Mouse (Mus musculus): Measurements from ENCODE around the gene Rtl9. TPM values are rescaled to one million over a fixed set of nuclear protein-coding genes. Genes with fewer than 3 reads are reported as not detected.

Gene Rtl9
- 0.04 TPM for polyA plus RNA-seq (2021)

DNA sequence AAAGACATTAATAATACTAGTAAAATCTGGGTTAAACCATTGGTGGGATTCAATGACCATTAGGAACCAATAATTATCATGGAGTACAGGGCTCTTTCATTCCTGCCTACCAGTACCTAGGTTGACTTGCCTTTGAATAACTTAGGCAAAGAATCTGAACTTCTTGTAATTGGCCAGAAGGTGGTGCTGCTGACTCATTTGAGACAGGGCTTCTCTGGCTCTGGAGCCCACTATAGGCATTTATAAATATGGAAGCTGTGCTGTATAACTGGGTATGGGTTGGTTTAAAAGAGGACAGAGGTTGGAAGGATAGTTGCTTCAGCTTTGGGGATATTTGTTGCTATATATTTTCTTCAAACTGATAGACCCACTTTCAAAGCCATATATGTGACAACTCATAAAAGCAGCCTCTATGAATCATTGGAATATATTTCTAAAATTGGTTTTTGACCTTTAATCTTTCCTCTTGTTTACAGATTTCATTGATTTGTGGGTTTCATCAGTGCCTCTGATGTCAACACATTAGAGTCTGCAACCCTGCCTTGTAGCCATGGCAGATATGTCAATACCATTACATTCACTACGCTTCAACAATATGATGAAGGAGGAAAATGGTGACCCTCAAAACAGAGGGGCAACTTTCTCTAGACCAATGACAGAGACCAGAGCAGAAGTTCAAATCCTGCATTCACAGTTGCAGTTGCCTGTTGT, at the start of gene Rtl9:
Gene Rtl9, plus strand, starts transcription at position 551 of the 711 bp plus-strand sequence.
- POLR2A ChIA-PET: no interaction called here
- TF ChIP-seq CTCF (IDR thresholded peaks at IDR 0.05): peak; percentile 77
- ATAC-seq (no peak), DNase-seq (ENCODE audit: low read depth, low spot score) (peak; percentile 6)
- CTCF ChIA-PET: interaction anchor here (1.1 to 1.9 kb wide), 8 partner anchors 13 to 568 kb away, joined by 3 to 24 read pairs (median 5); no protein-coding TSS in a partner anchor
- in situ Hi-C loops (cut with MboI; ENCODE audit: low pct_unique_long_range_greater_than_20kb): loop anchor here (5.0 to 25.0 kb wide), 3 partner anchors 348 to 713 kb away; no protein-coding TSS in a partner anchor
- H3K27me3 ChIP-seq: peaks cover 25% of the 10 kb centered on the region

DNA sequence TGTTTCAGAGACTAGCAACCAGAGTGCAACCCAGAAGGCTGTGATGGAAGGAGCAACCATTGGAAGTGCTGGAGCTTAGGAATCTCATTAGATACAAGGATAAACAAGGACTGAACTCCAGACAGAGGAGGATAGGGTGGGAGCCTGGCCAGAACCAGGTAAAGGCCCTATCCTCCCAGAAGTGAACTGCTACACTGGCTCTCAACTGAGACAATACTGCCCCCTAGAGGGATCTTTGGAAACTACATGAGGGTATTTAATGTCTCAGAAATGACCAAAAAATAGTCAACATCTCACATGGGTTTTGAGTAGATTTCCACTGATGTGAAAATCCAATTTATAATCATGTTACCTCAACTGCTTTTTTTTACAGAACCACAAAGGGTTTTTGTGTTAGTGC, 47.9 kb upstream of the Rtl9 start:
- no peak for ATAC-seq
- DNase-seq (ENCODE audit: low read depth, low spot score): no peak

DNA sequence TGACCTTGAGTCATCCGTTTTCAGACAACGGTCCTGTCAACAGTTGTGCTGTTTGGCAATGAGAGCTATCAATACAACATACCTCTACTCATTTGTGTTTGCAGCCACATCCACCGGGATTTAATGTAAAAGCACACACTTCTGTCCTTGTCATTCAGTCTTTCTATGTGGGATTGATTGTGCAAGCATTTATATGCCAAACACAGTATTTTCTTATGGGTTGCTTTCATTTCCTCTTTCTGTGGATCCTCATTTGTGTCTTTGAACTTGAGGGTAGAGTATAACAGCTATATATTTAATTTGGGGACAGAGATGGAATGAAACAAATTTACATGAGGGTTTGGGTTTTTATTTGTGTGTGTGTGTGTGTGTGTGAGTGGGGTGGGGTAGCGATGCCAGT, 47.5 kb upstream of the Rtl9 start:
- in situ Hi-C loops (cut with MboI; ENCODE audit: low pct_unique_long_range_greater_than_20kb): loop anchor here (5.0 kb wide), 3 partner anchors 95 to 495 kb away; no protein-coding TSS in a partner anchor
- ChIA-PET POLR2A (no interaction called here), CTCF (interaction anchor here (0.7 to 2.2 kb wide), 3 partner anchors 227 to 233 kb away, joined by 4 to 11 read pairs (median 10); no protein-coding TSS in a partner anchor)
- no peak for TF ChIP-seq CTCF (IDR thresholded peaks at IDR 0.05)
- DNase-seq (ENCODE audit: low read depth, low spot score) (no peak), ATAC-seq (no peak)
- peaks cover 13% of the 10 kb centered on the region for H3K27me3 ChIP-seq

More for the DNA sequence above, 47.9 kb upstream of the Rtl9 start:
- in situ Hi-C loops (cut with MboI; ENCODE audit: low pct_unique_long_range_greater_than_20kb): loop anchor here (5.0 kb wide), 3 partner anchors 94 to 494 kb away; no protein-coding TSS in a partner anchor
- ChIA-PET CTCF (interaction anchor here (0.7 to 2.2 kb wide), 5 partner anchors 11 to 233 kb away, joined by 3 to 11 read pairs (median 4); no protein-coding TSS in a partner anchor), POLR2A (no interaction called here)
- TF ChIP-seq CTCF (IDR thresholded peaks at IDR 0.05): peak; percentile 64
- H3K27me3 ChIP-seq: peaks cover 10% of the 10 kb centered on the region

DNA sequence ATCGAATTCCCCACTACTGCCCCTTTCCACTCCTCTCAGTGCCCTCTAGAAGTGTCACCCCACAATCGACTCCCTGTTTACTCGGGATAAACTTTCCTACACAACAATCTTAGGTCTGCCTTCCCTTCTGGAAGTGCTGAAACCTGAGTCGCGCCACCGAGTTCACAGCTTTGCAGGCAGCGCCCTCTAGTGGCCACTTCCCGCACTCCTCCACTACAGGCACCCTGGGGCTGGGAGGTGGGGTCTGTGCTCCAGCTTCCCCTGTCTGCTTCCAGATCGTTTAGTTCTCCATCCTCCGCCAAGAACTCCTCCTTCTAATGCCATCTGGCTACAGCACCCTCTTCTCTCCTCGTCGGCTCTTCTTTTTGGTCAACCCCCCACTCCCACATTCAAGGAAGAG, 40.6 kb upstream of the Rtl9 start:
- in situ Hi-C loops (cut with MboI; ENCODE audit: low pct_unique_long_range_greater_than_20kb): no loop called here
- DNase-seq (ENCODE audit: low read depth, low spot score) (no peak), ATAC-seq (peak; percentile 63)
- no peak for TF ChIP-seq CTCF (IDR thresholded peaks at IDR 0.05)
- ChIA-PET POLR2A (interaction anchor here (0.7 kb wide), 1 partner anchor 239 kb away, joined by 3 read pairs; no protein-coding TSS in a partner anchor), CTCF (interaction anchor here (1.0 to 2.0 kb wide), 3 partner anchors 188 to 241 kb away, joined by 3 to 6 read pairs (median 6); no protein-coding TSS in a partner anchor)
- peaks cover 20% of the 10 kb centered on the region for H3K27me3 ChIP-seq

DNA sequence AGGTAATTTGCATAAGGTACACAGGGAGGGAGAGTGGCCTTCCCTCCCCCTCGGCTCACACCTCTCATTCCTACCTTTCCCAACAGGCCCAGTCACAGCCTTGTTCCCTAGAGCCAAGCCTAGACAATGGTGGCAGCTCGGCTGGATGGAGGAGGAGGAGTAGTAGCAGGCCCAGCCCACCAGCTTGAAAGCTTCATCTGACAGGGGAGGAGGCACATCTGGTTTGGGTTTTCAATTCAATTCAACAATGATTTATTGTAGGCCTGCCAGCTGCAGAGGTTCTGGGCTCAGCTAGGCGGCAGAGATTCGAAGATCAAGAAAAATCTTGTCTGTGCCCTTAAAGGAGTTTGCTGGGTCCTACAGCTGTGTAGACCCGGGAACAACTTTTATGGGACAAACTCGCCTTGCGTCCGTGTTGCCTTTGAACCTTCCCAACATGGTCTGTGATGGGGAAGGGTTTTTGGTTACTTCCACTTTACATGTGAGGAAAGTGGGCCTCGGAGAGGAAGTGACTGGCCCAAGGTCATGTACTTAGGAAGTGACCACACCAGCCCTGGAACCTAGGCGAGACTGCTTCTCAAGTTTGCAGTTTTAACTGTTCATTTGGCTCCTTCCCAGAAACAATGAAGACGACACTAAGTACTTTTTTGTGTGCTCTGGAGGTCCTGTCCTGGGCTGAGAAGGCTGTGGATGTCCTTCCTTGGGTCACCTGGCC, 36.6 kb upstream of the Rtl9 start:
- no peak for TF ChIP-seq CTCF (IDR thresholded peaks at IDR 0.05)
- in situ Hi-C loops (cut with MboI; ENCODE audit: low pct_unique_long_range_greater_than_20kb): no loop called here
- ChIA-PET CTCF (interaction anchor here (0.8 to 1.7 kb wide), 3 partner anchors 244 to 249 kb away, joined by 3 to 4 read pairs (median 4); no protein-coding TSS in a partner anchor), POLR2A (no interaction called here)
- no peak for ATAC-seq
- H3K27me3 ChIP-seq: peaks cover 21% of the 10 kb centered on the region
- DNase-seq (ENCODE audit: low read depth, low spot score): no peak

DNA sequence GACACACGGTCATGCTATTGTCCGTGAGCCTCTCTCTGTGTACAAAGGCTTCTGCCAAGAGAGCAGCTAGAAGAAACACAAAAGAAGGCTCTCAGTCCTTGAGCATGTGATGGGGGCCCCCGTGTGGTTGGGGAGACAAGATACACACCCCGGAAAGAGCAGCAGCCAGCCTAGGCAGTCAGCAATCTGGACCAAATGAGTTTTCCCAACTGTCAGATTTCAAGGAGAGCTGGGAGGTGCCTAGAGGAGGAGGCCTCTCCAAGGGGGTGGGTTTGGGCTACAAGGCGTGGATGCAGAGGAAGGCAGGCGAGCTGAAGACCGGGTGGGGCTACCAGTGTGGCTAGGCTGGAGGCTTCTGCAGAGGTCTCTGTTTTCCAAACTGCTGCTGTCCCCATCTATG, 35.6 kb upstream of the Rtl9 start:
- ChIA-PET CTCF (interaction anchor here (0.9 to 1.7 kb wide), 3 partner anchors 9 to 250 kb away, joined by 3 to 4 read pairs (median 4); no protein-coding TSS in a partner anchor), POLR2A (no interaction called here)
- in situ Hi-C loops (cut with MboI; ENCODE audit: low pct_unique_long_range_greater_than_20kb): no loop called here
- no peak for ATAC-seq
- DNase-seq (ENCODE audit: low read depth, low spot score): no peak
- TF ChIP-seq CTCF (IDR thresholded peaks at IDR 0.05): no peak
- peaks cover 24% of the 10 kb centered on the region for H3K27me3 ChIP-seq

DNA sequence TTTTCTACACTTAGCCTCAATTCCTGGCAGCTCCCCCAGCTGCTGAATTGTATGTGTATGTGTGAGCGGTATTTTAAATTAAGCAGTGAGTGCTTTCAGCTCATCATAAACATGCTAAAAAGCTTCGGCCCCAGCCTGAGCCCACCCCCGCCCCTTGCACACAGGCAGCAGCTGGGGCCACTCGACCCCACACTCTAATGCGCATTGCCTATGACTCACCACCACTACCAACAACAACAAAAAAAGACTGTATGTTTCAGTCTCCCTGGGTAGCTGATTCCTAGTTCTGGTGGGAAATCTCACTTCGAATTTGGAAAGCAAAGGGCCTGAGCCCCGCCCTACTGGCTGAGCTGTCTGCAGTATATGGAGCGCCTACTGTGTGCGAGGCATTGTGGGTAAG, 35.1 kb upstream of the Rtl9 start:
- DNase-seq (ENCODE audit: low read depth, low spot score): no peak
- TF ChIP-seq CTCF (IDR thresholded peaks at IDR 0.05): no peak
- ChIA-PET CTCF (interaction anchor here (0.9 to 1.7 kb wide), 3 partner anchors 9 to 251 kb away, joined by 3 to 4 read pairs (median 4); no protein-coding TSS in a partner anchor), POLR2A (no interaction called here)
- H3K27me3 ChIP-seq: peaks cover 24% of the 10 kb centered on the region
- in situ Hi-C loops (cut with MboI; ENCODE audit: low pct_unique_long_range_greater_than_20kb): no loop called here
- no peak for ATAC-seq

DNA sequence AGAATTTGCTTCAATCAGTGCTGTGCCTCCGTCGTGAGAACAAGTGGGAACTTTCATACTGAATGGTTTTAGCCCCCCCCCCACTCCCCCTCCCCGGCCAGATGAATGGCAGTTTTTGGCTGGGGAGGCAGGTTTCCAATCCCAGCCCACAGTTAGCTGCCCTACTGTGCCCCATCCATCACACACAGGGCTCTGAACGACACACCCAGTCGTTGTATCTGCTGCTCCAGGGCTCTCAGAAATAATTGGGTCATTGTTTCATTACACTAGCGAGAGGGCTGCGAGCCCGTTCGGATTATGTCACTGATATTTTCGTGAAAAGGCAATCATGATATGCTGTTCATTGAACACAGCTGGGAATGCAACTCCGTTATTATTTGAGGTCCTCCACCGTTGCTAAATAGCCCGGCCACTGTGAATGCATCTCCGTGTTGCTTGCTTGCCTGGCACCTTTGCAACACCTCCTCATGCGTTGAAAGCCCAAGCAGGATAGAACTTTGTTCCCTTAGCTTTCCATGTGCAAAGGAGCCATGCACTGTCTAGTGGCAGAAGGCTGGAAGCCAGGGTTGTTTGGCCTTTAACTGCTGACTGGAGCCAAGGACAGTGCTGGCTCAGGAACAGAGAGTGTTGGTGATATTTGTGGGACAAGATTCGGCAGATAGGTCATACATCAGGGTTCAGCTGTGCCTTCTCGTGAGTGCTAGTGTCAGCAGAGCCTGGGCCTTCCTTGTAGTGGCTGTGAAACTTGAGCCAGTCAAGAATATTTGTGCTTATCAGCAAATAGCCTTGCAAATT, 32.9 kb upstream of the Rtl9 start:
- peaks cover 33% of the 10 kb centered on the region for H3K27me3 ChIP-seq
- CTCF ChIA-PET: no interaction called here
- POLR2A ChIA-PET: no interaction called here
- ATAC-seq: no peak
- TF ChIP-seq CTCF (IDR thresholded peaks at IDR 0.05): no peak
- no peak for DNase-seq (ENCODE audit: low read depth, low spot score)
- in situ Hi-C loops (cut with MboI; ENCODE audit: low pct_unique_long_range_greater_than_20kb): no loop called here

DNA sequence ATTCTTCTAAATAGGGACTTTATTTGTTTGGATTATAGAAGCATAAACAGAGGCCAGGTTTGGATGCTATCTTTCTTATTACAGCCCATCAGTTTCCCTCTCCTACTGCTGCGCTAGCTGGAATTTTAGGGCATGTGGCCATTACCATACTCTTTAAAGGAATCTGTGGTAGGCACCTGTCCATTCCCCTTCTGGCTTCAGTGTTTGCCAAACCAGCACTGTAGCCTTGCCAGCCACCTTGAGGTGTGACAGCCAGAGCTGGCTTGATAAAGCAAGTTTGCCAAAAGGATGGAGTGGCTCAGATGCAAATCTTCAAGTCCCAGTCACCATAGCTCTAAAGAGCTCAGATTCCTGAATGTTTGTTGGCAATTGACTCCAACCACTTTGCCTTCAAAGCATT, 32.3 kb upstream of the Rtl9 start:
- ATAC-seq (no peak), DNase-seq (ENCODE audit: low read depth, low spot score) (no peak)
- ChIA-PET POLR2A (no interaction called here), CTCF (interaction anchor here (0.6 kb wide), 1 partner anchor 449 kb away, joined by 3 read pairs; no protein-coding TSS in a partner anchor)
- TF ChIP-seq CTCF (IDR thresholded peaks at IDR 0.05): no peak
- peaks cover 39% of the 10 kb centered on the region for H3K27me3 ChIP-seq
- in situ Hi-C loops (cut with MboI; ENCODE audit: low pct_unique_long_range_greater_than_20kb): no loop called here

DNA sequence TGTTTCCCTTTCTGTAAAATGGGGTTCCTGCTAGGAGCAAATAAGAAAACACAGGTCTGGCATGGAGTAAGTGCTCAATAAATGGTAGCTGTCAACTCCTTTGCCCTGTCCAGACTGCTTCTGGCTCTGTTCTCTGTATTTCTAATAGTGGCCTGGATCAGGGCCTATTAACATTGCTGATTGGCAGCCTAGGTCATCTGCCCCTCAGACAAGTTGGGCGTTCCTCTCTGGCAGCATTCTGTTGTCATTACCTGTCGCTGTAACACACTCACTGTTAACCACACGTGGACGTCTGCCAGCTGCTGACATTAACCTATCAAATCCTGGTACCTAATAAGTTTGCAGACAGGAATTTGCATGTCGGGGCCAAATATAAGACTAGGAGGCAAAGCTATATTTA, 31.8 kb upstream of the Rtl9 start:
- ChIA-PET CTCF (interaction anchor here (0.6 kb wide), 1 partner anchor 450 kb away, joined by 3 read pairs; no protein-coding TSS in a partner anchor), POLR2A (no interaction called here)
- DNase-seq (ENCODE audit: low read depth, low spot score): no peak
- peaks cover 43% of the 10 kb centered on the region for H3K27me3 ChIP-seq
- in situ Hi-C loops (cut with MboI; ENCODE audit: low pct_unique_long_range_greater_than_20kb): no loop called here
- no peak for ATAC-seq
- no peak for TF ChIP-seq CTCF (IDR thresholded peaks at IDR 0.05)
